Mouse (Mus musculus) spleen, adult 2 months (tissue): ENCODE results near the gene 4930426L09Rik. TPM values are rescaled to one million over a fixed set of nuclear protein-coding genes. Genes with fewer than 3 reads are reported as not detected.

ENCODE experiments used
- DNase-seq, 2 experiments: peaks; one replicate each; pipeline versions ENCODE4 v3.0.0 to v3.0.0-alpha.2; 2012 to 2021; ENCODE audit warnings: low spot score in 2 of 2, low read depth in 1 of 2
- H3K27ac ChIP-seq: fragments of 200-500 bp; 2 replicates; pipeline ENCODE4 v1.5.1; 2012; ENCODE audit warnings: low read length, inconsistent platforms; ENCODE audit not compliant: insufficient read depth
- H3K27me3 ChIP-seq: fragments of 200-500 bp; 2 replicates; pipeline ENCODE4 v1.6.1; 2012; ENCODE audit warnings: mild to moderate bottlenecking, moderate library complexity, low read length, inconsistent platforms; ENCODE audit not compliant: control insufficient read depth, insufficient read depth
- H3K36me3 ChIP-seq: fragments of 200-500 bp; 2 replicates; pipeline ENCODE4 v1.6.1; 2012; ENCODE audit warnings: mild to moderate bottlenecking, low read length, inconsistent platforms; ENCODE audit not compliant: control insufficient read depth, insufficient read depth
- H3K4me1 ChIP-seq: fragments of 200-500 bp; 2 replicates; pipeline ENCODE4 v1.6.1; 2011; ENCODE audit warnings: inconsistent platforms; ENCODE audit not compliant: control insufficient read depth, insufficient read depth, insufficient read length
- H3K4me3 ChIP-seq: fragments of 200-500 bp; 2 replicates; pipeline ENCODE4 v1.5.1; 2011; ENCODE audit warnings: mild to moderate bottlenecking, inconsistent platforms; ENCODE audit not compliant: insufficient read depth, insufficient read length; ENCODE audit errors: extremely low read depth
- CTCF ChIP-seq: fragments of 200-500 bp; IDR thresholded peaks from 2 replicates; pipeline ENCODE4 v1.5.1; 2011; ENCODE audit warnings: mild to moderate bottlenecking, inconsistent platforms; ENCODE audit not compliant: insufficient read depth, insufficient read length, insufficient replicate concordance; ENCODE audit errors: extremely low read depth
- POLR2A ChIP-seq: fragments of 200-500 bp; IDR thresholded peaks from 2 replicates; pipeline ENCODE4 v1.6.1; 2011; ENCODE audit warnings: low read depth, low read length, inconsistent platforms
- WGBS: fragments of 180-500 bp; shearing (Covaris S2); methylation state at CpG from one replicate; pipeline ENCODE4 v1.1.7; 2018; 5-methylcytosine and 5-hydroxymethylcytosine counted together
- polyA plus RNA-seq: library from polyadenylated mRNA; depleted of rRNA; stranded (reverse); fragments of >200 nt; gene quantifications from 2 replicates; pipeline ENCODE4 v1.2.3, GENCODE M21; 2012

The 4930426L09Rik gene
- polyA plus RNA-seq, 1 experiment, result 0.69 TPM

- no peak for DNase-seq
- Histone ChIP-seq H3K27me3 (no peaks in the 10 kb centered on the region), H3K36me3 (no peaks in the 10 kb centered on the region), H3K4me3 (no peak overlapping the region), H3K4me1 (peaks cover 39% of the 10 kb centered on the region), H3K27ac (no peak overlapping the region)
- 85% methylated on average over 7 of the region's 7 CpGs for WGBS
- TF ChIP-seq POLR2A (no peak), CTCF (no peak)
Measured at GRCm38 (mm10) chr2:18960376-18960973, 37.7 kb upstream of the 4930426L09Rik start.

- 48% methylated on average over 3 of the region's 3 CpGs for WGBS
- Histone ChIP-seq H3K27me3 (no peaks in the 10 kb centered on the region), H3K4me3 (no peak overlapping the region), H3K4me1 (peaks cover 24% of the 10 kb centered on the region), H3K36me3 (no peaks in the 10 kb centered on the region), H3K27ac (no peak overlapping the region)
- TF ChIP-seq CTCF (no peak), POLR2A (no peak)
- DNase-seq, result no peak
Measured at GRCm38 (mm10) chr2:18962502-18962901, 35.6 kb upstream of the 4930426L09Rik start.

GRCm38 (mm10) chr2:18963286-18964040 lies 34.7 kb upstream of the 4930426L09Rik start:
- Histone ChIP-seq H3K27ac (no peak overlapping the region), H3K36me3 (no peaks in the 10 kb centered on the region), H3K27me3 (no peaks in the 10 kb centered on the region), H3K4me3 (no peak overlapping the region), H3K4me1 (peaks cover 18% of the 10 kb centered on the region)
- no peak for TF ChIP-seq POLR2A
- TF ChIP-seq CTCF, result no peak
- DNase-seq, result no peak
- 78% methylated on average over 13 of the region's 13 CpGs for WGBS

GRCm38 (mm10) chr2:18965108-18965507 lies 33.0 kb upstream of the 4930426L09Rik start:
- no peak for DNase-seq
- H3K4me1 ChIP-seq, result peaks cover 8% of the 10 kb centered on the region
- H3K4me3 ChIP-seq, result no peak overlapping the region
- H3K36me3 ChIP-seq, result no peaks in the 10 kb centered on the region
- no peak overlapping the region for H3K27ac ChIP-seq
- no peak for TF ChIP-seq CTCF
- no peak for TF ChIP-seq POLR2A
- no peaks in the 10 kb centered on the region for H3K27me3 ChIP-seq
- WGBS, result 85% methylated on average over 3 of the region's 3 CpGs

GRCm38 (mm10) chr2:18965950-18966349 lies 32.2 kb upstream of the 4930426L09Rik start:
- Histone ChIP-seq H3K36me3 (no peaks in the 10 kb centered on the region), H3K4me3 (no peak overlapping the region), H3K27me3 (no peaks in the 10 kb centered on the region), H3K27ac (no peak overlapping the region), H3K4me1 (peaks cover 8% of the 10 kb centered on the region)
- WGBS, result 95% methylated on average over 2 of the region's 2 CpGs
- DNase-seq, result no peak
- TF ChIP-seq POLR2A (no peak), CTCF (no peak)

GRCm38 (mm10) chr2:18966566-18966965 lies 31.6 kb upstream of the 4930426L09Rik start:
- no peaks in the 10 kb centered on the region for H3K27me3 ChIP-seq
- no peaks in the 10 kb centered on the region for H3K36me3 ChIP-seq
- H3K27ac ChIP-seq, result no peak overlapping the region
- H3K4me3 ChIP-seq, result no peak overlapping the region
- DNase-seq, result no peak
- WGBS, result 87% methylated on average over 5 of the region's 5 CpGs
- TF ChIP-seq CTCF (no peak), POLR2A (no peak)
- H3K4me1 ChIP-seq, result peaks cover 8% of the 10 kb centered on the region

GRCm38 (mm10) chr2:18967451-18968063 lies 30.6 kb upstream of the 4930426L09Rik start:
- no peaks in the 10 kb centered on the region for H3K27me3 ChIP-seq
- no peak overlapping the region for H3K4me3 ChIP-seq
- DNase-seq, result no peak
- H3K36me3 ChIP-seq, result no peaks in the 10 kb centered on the region
- no peak for TF ChIP-seq POLR2A
- TF ChIP-seq CTCF, result no peak
- WGBS, result 61% methylated on average over 5 of the region's 5 CpGs
- peaks cover 6% of the 10 kb centered on the region for H3K4me1 ChIP-seq
- peak overlapping the region; percentile 31; the same call in 1 of the 2 replicates for H3K27ac ChIP-seq
